22 mouse cellular contexts compared by ENCODE assay signal in the genomic region with DNA sequence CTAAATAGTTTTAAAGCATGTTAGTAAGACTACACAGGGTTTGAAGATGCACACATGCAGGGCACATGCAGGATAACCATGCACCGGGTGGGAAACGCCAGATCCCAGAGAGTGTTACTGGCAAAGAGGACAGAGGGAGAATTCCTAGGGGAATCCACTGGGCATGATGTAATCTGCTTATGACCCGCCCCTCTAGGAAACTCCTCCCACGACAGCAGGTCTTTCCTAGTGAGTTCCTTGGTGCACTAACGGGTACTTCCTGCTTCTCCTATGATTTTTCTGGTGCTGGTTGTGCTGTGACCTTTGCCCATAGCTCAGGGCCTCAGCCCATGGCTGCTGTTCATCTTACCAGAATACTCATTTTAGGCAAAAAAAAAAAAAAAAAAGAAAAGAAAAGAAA. TPM values are rescaled to one million over a fixed set of nuclear protein-coding genes. Genes with fewer than 3 reads are reported as not detected.
A peak's percentile ranks its signal among the peaks of the same experiment; 100 is the strongest.
DNase-seq lines count a peak whose midpoint lies in the region; ATAC-seq lines count a peak whose summit lies in the region.
"Had no signal": no experiment of that assay in that cellular context is flagged by ENCODE, and none has a peak within 500 bp of the region (broad histone marks: within the 10 kb centered on the region; RNA-seq: fewer than 3 reads in every experiment).

No protein-coding gene starts in this region.

- intact Hi-C loops in left cerebral cortex, postnatal 36 days (cut with DNase I), result loop anchor here (5.0 kb wide), 1 partner anchor 37 kb away; no protein-coding TSS in a partner anchor

- peak; percentile 38 to 41 for DNase-seq in heart, adult 18-20 months
- DNase-seq in 3134 (ENCODE audit: extremely low read depth, insufficient read length, low spot score) (peak; percentile 24), NIH3T3 (ENCODE audit: low read depth) (peak; percentile 33)
- peak; percentile 55 to 75 for DNase-seq in kidney, postnatal 25 days
- no peak for DNase-seq in right cerebral cortex, adult 2 months (ENCODE audit: low spot score in 2 of 2)
- no peak for DNase-seq in left cerebral cortex, postnatal 36 days (ENCODE audit: low spot score in 2 of 2)
- DNase-seq: cerebellum, postnatal 36 days; forebrain, postnatal 0 days; gastrocnemius, postnatal 25 days; right cerebral cortex, postnatal 25 days had no signal

- H3K9ac ChIP-seq in heart, embryonic 12.5 days, result no peak overlapping the region
- H3K9ac ChIP-seq: embryonic facial prominence, embryonic 15.5 days; forebrain, postnatal 0 days; heart, embryonic 13.5 days; liver, embryonic 15.5 days; neural tube, embryonic 15.5 days had no signal

- no peak for ATAC-seq in heart, embryonic 12.5 days (ENCODE audit: insufficient number of reproducible peaks, low FRiP score)
- ATAC-seq: forebrain, postnatal 0 days had no signal

- H3K27me3 ChIP-seq in heart, embryonic 12.5 days (replicated peaks), result no peaks in the 10 kb centered on the region
- H3K27me3 ChIP-seq: CH12.LX; embryonic facial prominence, embryonic 15.5 days; heart, embryonic 13.5 days; liver, embryonic 15.5 days; megakaryocyte, embryonic 14.5 days; neural tube, embryonic 15.5 days had no signal

- 0 out of 2 replicates have a peak, but pooled peaks cover under 1% of the 10 kb centered on the region for H3K36me3 ChIP-seq in heart, embryonic 12.5 days
- H3K36me3 ChIP-seq: embryonic facial prominence, embryonic 15.5 days; heart, embryonic 13.5 days; hindbrain, embryonic 10.5 days; liver, embryonic 15.5 days; neural tube, embryonic 15.5 days had no signal

- peaks cover 14% of the 10 kb centered on the region for H3K4me1 ChIP-seq in heart, embryonic 12.5 days (replicated peaks)
- H3K4me1 ChIP-seq: hindbrain, embryonic 10.5 days had no signal

- H3K27ac ChIP-seq in heart, embryonic 12.5 days (ENCODE audit: poor library complexity, severe bottlenecking), result no peak overlapping the region
- H3K27ac ChIP-seq: embryonic facial prominence, embryonic 15.5 days; heart, embryonic 13.5 days; hindbrain, embryonic 10.5 days; liver, embryonic 15.5 days; neural tube, embryonic 15.5 days had no signal

- no peak overlapping the region for H3K4me3 ChIP-seq in heart, embryonic 12.5 days
- H3K4me3 ChIP-seq: embryonic facial prominence, embryonic 15.5 days; heart, embryonic 13.5 days; hindbrain, embryonic 10.5 days; liver, embryonic 15.5 days; megakaryocyte, embryonic 14.5 days; neural tube, embryonic 15.5 days had no signal

- H3K9me3 ChIP-seq in heart, embryonic 12.5 days (replicated peaks), result no peaks in the 10 kb centered on the region
- H3K9me3 ChIP-seq: embryonic facial prominence, embryonic 15.5 days; heart, embryonic 13.5 days; hindbrain, embryonic 10.5 days; liver, embryonic 15.5 days; megakaryocyte, embryonic 14.5 days; neural tube, embryonic 15.5 days had no signal

- WGBS in heart, embryonic 12.5 days, result 63% methylated on average over 5 of the region's 5 CpGs

- no peak overlapping the region for H3K4me2 ChIP-seq in heart, embryonic 12.5 days
- H3K4me2 ChIP-seq: embryonic facial prominence, embryonic 15.5 days; heart, embryonic 13.5 days; liver, embryonic 15.5 days; neural tube, embryonic 15.5 days had no signal

RNA-seq across cellular contexts. Expression of gene Gm10322, which starts 12.0 kb away (rescaled TPM):
- not detected for total RNA-seq in heart, adult 18-20 months (2021)
- not detected in 2 replicates for polyA plus RNA-seq in heart, embryonic 12.5 days (2016; fragmentation: Nextera tagmentation; extraction: Ambion mirVana)
- total RNA-seq in left cerebral cortex, postnatal 36 days (2021), result not detected
- total RNA-seq: CH12.LX; forebrain, postnatal 0 days; gastrocnemius, postnatal 25 days; layer of hippocampus, adult 18-20 months; left cerebral cortex, postnatal 14 days; monocyte, adult 5-6 weeks had no signal
- polyA plus RNA-seq: brain, embryonic 14.5 days; embryonic facial prominence, embryonic 15.5 days; forebrain, postnatal 0 days; heart, embryonic 13.5 days; hindbrain, embryonic 10.5 days; liver, embryonic 15.5 days; neural tube, embryonic 15.5 days had no signal

RNA-seq across cellular contexts. Expression of gene Mcu, which starts 12.6 kb away (rescaled TPM):
- 10 to 100 TPM; 21.3 to 22.6 TPM for total RNA-seq in heart, adult 18-20 months (2021)
- 27.5 and 27.8 TPM in 2 replicates for polyA plus RNA-seq in heart, embryonic 12.5 days (2016; fragmentation: Nextera tagmentation; extraction: Ambion mirVana)
- 10 to 100 TPM; 34.5 to 36.5 TPM for total RNA-seq in left cerebral cortex, postnatal 36 days (2021)

Comparison
In these comparisons a context has a peak if more than half of its experiments do, and no peak if none do; other contexts are left out.
1. DNase-seq: peak in heart, adult 18-20 months (2 of 2), 3134 (single experiment), NIH3T3 (single experiment) and kidney, postnatal 25 days (2 of 2); none in right cerebral cortex, adult 2 months (0 of 2) and left cerebral cortex, postnatal 36 days (0 of 2).